33 mouse cellular contexts compared by ENCODE assay signal in genomic region chr4:9935949-9936348, GRCm38 (mm10).
DNase-seq lines count a peak whose midpoint lies in the region; ATAC-seq and TF ChIP-seq lines count a peak whose summit lies in the region.
"Had no signal": no experiment of that assay in that cellular context is flagged by ENCODE, and none has a peak within 500 bp of the region (broad histone marks: within the 10 kb centered on the region; RNA-seq: fewer than 3 reads in every experiment).

No protein-coding gene starts in this region.

- no peak for TF ChIP-seq EP300 in stomach, postnatal 0 days (optimal IDR thresholded peaks at IDR 0.05)

- H3K4me1 ChIP-seq in stomach, embryonic 14.5 days (ENCODE audit: control insufficient read depth, insufficient read depth, low read length) = no peaks in the 10 kb centered on the region
- H3K4me1 ChIP-seq in stomach, postnatal 0 days (replicated peaks; ENCODE audit: control insufficient read depth, insufficient read depth) = no peaks in the 10 kb centered on the region
- H3K4me1 ChIP-seq: embryonic facial prominence, embryonic 15.5 days; heart, embryonic 15.5 days; hindbrain, embryonic 13.5 days; midbrain, embryonic 12.5 days; neural tube, embryonic 15.5 days had no signal

- H3K9ac ChIP-seq in stomach, embryonic 14.5 days (replicated peaks; ENCODE audit: low read depth, low read length) = no peak overlapping the region
- no peak overlapping the region for H3K9ac ChIP-seq in stomach, postnatal 0 days (ENCODE audit: low read length)
- H3K9ac ChIP-seq: embryonic facial prominence, embryonic 15.5 days; heart, embryonic 15.5 days; hindbrain, embryonic 13.5 days; liver, embryonic 14.5 days; midbrain, embryonic 12.5 days; neural tube, embryonic 15.5 days had no signal

- intact Hi-C loops in heart, postnatal 10 days (cut with DNase I) = no loop called here

- no peak for ATAC-seq in cerebellum, adult (ENCODE audit: insufficient number of reproducible peaks, low FRiP score, low TSS enrichment)
- ATAC-seq in stomach, embryonic 14.5 days (ENCODE audit: insufficient number of reproducible peaks, insufficient read depth, low FRiP score, low read depth) = 0 out of 2 replicates have a peak, but pooled peaks have one; percentile 23
- ATAC-seq in stomach, postnatal 0 days (ENCODE audit: low FRiP score, low TSS enrichment) = no peak
- peak; percentile 42; the same call in 1 of the 2 replicates for ATAC-seq in megakaryocyte progenitor cell, adult 5-6 weeks (replicated peaks; ENCODE audit: poor library complexity)
- ATAC-seq: activated CD4-positive, CD25-positive, alpha-beta regulatory T cell, adult 4 months; CD4-positive, CD25-positive, alpha-beta regulatory T cell, adult 4 months; intestine, postnatal 0 days had no signal

- 36% methylated on average over 3 of the region's 3 CpGs for WGBS in stomach, embryonic 14.5 days
- WGBS in stomach, postnatal 0 days = 37% methylated on average over 3 of the region's 3 CpGs

- TF ChIP-seq CTCF in stomach, postnatal 0 days (IDR thresholded peaks at IDR 0.05; ENCODE audit: low read depth) = no peak

- H3K27me3 ChIP-seq in stomach, embryonic 14.5 days (ENCODE audit: control insufficient read depth, insufficient read depth, low read length) = no peaks in the 10 kb centered on the region
- no peaks in the 10 kb centered on the region for H3K27me3 ChIP-seq in stomach, postnatal 0 days (ENCODE audit: control insufficient read depth, insufficient read depth, low read length)
- H3K27me3 ChIP-seq: embryonic facial prominence, embryonic 15.5 days; heart, embryonic 15.5 days; hindbrain, embryonic 13.5 days; midbrain, embryonic 12.5 days; neural tube, embryonic 15.5 days had no signal

- H3K4me2 ChIP-seq in stomach, embryonic 14.5 days (replicated peaks; ENCODE audit: low read depth, low read length) = no peak overlapping the region
- H3K4me2 ChIP-seq in stomach, postnatal 0 days (replicated peaks; ENCODE audit: low read depth) = no peak overlapping the region
- H3K4me2 ChIP-seq: embryonic facial prominence, embryonic 15.5 days; heart, embryonic 15.5 days; hindbrain, embryonic 13.5 days; midbrain, embryonic 12.5 days; neural tube, embryonic 15.5 days had no signal

- DNase-seq in cerebellum, postnatal 14 days = peak; percentile 52 to 60
- peak; percentile 24 for DNase-seq in heart, adult 11 months
- DNase-seq in heart, postnatal 10 days = no peak
- no peak for DNase-seq in stomach, postnatal 0 days (ENCODE audit: low spot score)
- DNase-seq in right cerebral cortex, postnatal 10 days (ENCODE audit: low spot score in 2 of 2) = no peak
- DNase-seq: adrenal gland, adult 8-10 months; cerebellum, adult 8-10 months; gastrocnemius, postnatal 10 days; heart, postnatal 36 days; kidney, adult 9 months; kidney, postnatal 10 days; layer of hippocampus, postnatal 36 days; liver; lung, adult 2 months; lung, postnatal 14 days; retina, postnatal 1 day; right cerebral cortex, postnatal 25 days; spleen, adult 18-20 months; thymus, adult 2 months; thymus, postnatal 36 days had no signal

- H3K4me3 ChIP-seq in stomach, embryonic 14.5 days (ENCODE audit: low read depth, low read length) = no peak overlapping the region
- H3K4me3 ChIP-seq in stomach, postnatal 0 days (ENCODE audit: low read depth, low read length) = no peak overlapping the region
- H3K4me3 ChIP-seq: embryonic facial prominence, embryonic 15.5 days; heart, embryonic 10.5 days; heart, embryonic 15.5 days; hindbrain, embryonic 13.5 days; midbrain, embryonic 12.5 days; neural tube, embryonic 15.5 days had no signal

- H3K27ac ChIP-seq in stomach, embryonic 14.5 days (ENCODE audit: low read length) = no peak overlapping the region
- no peak overlapping the region for H3K27ac ChIP-seq in stomach, postnatal 0 days (replicated peaks)
- H3K27ac ChIP-seq: embryonic facial prominence, embryonic 15.5 days; heart, embryonic 10.5 days; heart, embryonic 15.5 days; hindbrain, embryonic 13.5 days; liver, embryonic 14.5 days; midbrain, embryonic 12.5 days; neural tube, embryonic 15.5 days had no signal

- no peaks in the 10 kb centered on the region for H3K9me3 ChIP-seq in stomach, embryonic 14.5 days (ENCODE audit: control insufficient read depth, low read depth, low read length)
- no peaks in the 10 kb centered on the region for H3K9me3 ChIP-seq in stomach, postnatal 0 days (ENCODE audit: control insufficient read depth, low read length)
- H3K9me3 ChIP-seq: embryonic facial prominence, embryonic 15.5 days; heart, embryonic 10.5 days; heart, embryonic 15.5 days; hindbrain, embryonic 13.5 days; midbrain, embryonic 12.5 days; neural tube, embryonic 15.5 days had no signal

- H3K36me3 ChIP-seq in stomach, embryonic 14.5 days (ENCODE audit: control insufficient read depth, insufficient read depth, low read length) = no peaks in the 10 kb centered on the region
- no peaks in the 10 kb centered on the region for H3K36me3 ChIP-seq in stomach, postnatal 0 days (ENCODE audit: control insufficient read depth, insufficient read depth, low read length)
- H3K36me3 ChIP-seq: embryonic facial prominence, embryonic 15.5 days; heart, embryonic 10.5 days; heart, embryonic 15.5 days; hindbrain, embryonic 13.5 days; midbrain, embryonic 12.5 days; neural tube, embryonic 15.5 days had no signal

Comparison
In these comparisons a context has a peak if more than half of its experiments do, and no peak if none do; other contexts are left out.
1. DNase-seq: peak in cerebellum, postnatal 14 days (2 of 2) and heart, adult 11 months (single experiment); none in heart, postnatal 10 days (0 of 2), stomach, postnatal 0 days (single experiment) and right cerebral cortex, postnatal 10 days (0 of 2).
2. ATAC-seq: peak in stomach, embryonic 14.5 days (single experiment) and megakaryocyte progenitor cell, adult 5-6 weeks (single experiment); none in cerebellum, adult (single experiment) and stomach, postnatal 0 days (single experiment).